Mouse (Mus musculus): ENCODE data around the gene Larp4b.

Gene Larp4b

DNA sequence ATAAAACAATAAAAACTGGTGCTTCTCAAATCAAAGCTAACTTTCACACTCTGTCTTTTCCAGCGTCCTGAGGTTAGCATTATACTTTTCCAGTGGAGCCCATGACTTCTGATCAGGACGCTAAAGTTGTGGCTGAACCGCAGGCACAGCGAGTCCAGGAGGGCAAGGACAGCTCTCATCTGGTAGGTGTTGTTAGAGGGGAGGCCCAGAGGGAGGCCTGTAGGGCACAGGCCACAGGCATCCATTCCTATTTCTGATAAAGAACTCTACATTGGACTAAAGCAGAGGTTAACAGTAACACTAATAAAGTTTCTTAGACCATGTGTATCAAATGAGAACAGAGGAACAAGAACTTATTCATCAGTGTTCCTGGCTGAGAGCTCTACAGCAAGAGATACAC is 28.4 kb downstream of the Larp4b start:
- in situ Hi-C loops (cut with MboI, MseI), result no loop called here

DNA sequence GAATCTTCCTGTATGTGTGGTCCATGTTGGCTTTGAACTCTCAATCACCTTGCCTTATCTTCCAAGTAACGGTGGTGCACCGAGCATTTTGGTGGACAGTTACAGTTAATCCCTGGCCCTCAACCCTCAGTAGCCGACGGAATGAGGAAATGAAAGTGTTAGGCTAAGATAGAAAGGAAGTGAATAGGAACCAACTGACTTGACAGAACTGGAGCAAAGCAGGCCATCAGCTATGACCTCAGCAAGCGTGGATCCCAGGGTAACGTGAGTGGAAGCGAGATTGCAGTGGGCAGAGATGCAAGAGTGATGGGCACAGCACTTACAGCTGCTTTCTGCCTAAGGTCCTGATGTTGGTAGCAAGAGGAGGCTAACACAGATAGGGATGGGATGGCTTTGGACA is 31.5 kb downstream of the Larp4b start:
- in situ Hi-C loops (cut with MboI, MseI), result no loop called here

DNA sequence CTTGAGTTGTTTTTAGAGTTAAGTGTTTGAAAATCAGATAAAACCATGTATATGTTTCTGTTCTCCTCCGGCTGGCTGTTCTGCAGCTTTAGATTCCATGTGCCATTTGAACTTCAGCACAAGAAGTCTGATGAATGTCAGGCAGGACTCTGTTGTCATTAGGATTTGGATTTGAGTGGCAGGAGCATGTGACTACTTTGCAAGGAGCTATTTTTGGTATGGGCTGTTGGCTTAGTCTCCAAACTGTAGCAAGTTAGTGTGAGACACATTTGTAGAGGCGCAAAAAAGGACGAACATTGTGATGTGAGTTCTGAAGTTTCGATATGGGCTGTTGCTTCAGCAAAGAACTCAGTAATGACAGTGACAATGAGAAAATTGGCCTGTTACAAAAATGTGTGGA is 34.0 kb downstream of the Larp4b start:
- in situ Hi-C loops (cut with MboI, MseI), result no loop called here

- in situ Hi-C loops (cut with MboI, MseI), result no loop called here
Observed at GRCm38 (mm10) chr13:9128707-9129314, 35.1 kb downstream of the Larp4b start.

DNA sequence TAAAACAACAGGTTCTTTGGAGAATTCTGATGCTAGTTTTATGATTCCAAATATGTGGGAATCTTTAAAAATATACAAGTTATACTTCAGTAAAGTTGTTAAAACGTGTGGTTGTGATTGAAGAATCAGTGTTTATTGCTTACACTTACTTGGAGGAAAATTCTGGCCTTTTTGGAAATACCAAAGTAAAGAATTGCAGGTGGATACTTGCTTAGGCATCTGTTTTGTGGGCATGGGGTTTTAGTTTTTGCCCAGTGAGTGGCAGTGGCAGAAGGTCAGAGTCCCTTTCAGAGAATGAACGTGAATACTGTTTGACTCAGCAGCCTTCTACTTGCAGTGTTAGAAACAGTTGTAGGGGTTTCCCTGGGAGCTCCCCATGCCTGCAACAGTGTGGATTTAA is 40.7 kb downstream of the Larp4b start:
- in situ Hi-C loops (cut with MboI, MseI), result no loop called here

DNA sequence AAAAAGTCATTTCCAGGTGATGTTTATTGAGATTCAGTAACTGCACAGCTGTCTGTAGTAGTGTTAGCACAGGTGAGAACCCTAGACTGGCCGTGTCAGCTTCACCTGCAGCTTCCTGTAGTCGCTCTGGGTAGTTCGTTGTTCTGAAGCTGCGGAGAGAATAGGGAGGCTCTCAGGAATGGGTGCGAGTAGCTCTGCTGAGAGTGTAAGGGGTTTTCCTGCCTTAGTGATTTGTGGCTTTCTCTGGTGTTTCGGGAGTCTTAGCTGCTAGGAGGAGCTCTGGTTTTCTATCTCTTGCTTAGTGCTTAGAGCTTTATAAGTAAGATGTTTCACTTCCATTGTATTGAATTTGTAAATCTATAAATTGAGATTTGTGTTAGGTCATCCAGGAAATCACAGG is 42.4 kb downstream of the Larp4b start:
- in situ Hi-C loops (cut with MboI, MseI), result no loop called here

GRCm38 (mm10) chr13:9136733-9137132 is 43.1 kb downstream of the Larp4b start:
- in situ Hi-C loops (cut with MboI, MseI), result no loop called here

DNA sequence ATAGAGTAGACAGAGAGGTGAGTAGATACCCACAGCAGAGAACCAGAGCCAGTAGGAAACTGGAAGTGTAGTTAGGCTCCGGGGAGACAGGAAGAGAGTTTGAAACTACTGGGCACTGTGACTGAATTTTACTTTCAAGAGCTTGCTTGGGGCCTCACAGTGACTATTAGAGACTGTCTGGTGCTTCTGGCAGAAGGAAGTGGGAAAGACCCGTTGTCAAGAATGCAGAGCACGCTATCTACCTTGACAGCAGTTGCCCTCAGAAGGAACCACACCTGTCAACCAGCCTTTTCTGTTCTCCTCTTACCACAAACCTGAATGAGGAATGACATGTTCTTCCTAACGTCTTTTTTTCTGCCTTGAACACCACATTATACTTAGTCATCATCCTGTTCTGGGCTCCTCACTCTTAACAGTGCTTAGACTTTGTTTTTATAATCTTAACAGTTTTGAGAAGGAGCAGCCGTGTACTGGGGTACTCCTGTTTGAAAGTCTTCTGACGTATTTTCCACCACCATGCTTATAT is 45.8 kb downstream of the Larp4b start:
- in situ Hi-C loops (cut with MboI, MseI), result no loop called here

GRCm38 (mm10) chr13:9140204-9140603 is 46.5 kb downstream of the Larp4b start:
- in situ Hi-C loops (cut with MboI, MseI), result no loop called here

DNA sequence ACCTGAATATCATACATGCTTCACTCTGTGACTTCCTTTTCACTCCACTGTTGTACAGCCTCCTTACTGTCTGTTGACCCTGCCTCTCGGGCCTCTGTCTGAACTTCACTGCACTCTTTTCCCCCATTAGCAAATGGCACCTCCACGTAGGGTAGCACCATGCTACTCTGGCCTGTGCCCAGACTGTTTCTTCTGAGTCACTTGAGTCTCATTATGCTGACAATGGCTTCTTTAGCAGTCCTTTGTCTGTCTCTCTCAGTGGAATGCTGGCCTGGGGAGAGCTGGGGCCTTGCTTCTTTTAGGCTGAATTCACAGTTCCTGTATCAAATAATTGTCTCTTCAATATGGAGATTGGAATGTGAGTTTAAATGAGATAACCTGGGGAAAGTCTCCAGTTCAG is 48.7 kb downstream of the Larp4b start:
- in situ Hi-C loops (cut with MboI, MseI), result no loop called here

DNA sequence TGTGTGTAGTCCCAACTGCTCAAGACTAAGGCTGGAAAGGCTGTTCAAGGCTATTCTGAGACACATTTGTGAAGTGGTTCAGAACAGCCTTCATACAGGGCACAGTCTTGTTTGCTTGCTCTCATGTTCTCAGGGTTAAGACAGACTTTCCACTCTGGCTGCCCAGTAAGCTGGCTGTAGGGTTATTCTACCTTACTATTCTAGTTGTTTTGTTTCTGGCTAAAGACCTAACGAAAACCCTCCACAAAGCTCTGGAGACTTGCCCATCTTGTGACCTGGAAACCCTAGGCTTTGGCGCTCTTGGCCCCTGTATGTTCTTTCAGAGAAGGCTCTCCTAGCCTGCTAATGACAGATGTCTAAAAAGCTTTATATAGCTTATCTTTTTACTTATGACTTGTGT is 55.1 kb downstream of the Larp4b start:
- in situ Hi-C loops (cut with MboI, MseI), result no loop called here

DNA sequence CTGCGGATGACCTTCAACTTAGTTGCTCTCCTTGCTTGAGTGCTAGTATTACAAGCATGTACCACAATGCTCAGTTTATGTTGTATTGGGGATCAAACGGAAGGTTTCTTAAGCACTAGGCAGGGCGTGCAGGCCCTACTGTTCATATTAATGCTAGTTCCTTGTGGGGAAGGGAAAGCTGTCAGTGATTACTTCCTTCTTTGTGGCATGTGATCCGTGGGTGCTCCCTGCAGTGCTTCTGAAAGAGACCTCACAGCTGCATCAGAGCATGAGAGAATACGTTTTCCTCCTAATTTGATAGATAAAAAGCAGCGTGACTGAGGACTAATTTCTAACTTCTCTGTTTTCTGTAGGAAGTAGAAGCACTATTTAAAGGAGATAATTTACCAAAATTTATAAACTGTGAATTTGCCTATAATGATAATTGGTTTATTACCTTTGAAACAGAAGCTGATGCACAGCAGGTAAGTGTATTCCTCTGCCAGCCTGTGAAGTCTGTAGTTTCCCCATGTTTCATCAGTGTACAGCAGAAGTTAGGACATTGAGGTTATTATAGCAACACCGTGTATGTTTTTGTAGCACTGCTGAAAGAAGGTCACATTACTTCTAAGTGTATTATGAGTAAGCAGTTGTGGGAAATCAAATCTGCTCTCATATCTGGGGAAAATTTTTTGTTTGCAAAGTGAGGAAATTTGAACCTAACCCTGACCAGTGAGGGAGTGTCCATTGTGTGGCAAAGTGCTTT is 56.0 kb downstream of the Larp4b start:
- in situ Hi-C loops (cut with MboI, MseI), result no loop called here

DNA sequence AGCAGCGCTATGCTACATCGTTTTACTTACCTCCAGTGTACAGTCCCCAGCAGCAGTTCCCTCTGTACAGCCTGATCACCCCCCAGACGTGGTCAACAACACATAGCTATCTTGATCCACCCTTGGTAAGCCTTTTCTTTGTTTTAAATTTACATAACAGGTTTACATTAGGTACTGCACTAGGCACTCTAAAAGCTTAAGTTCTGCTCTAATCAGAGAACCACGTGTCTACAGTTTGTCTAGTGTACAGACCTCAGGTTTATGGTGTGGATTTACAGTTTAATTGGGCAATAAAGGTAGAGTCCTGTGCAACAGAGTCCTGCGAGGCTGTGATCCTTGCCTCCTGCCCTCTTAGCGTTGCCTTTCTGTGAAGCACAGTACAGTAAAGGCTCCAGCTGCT is 57.4 kb downstream of the Larp4b start:
- in situ Hi-C loops (cut with MboI, MseI), result no loop called here

GRCm38 (mm10) chr13:9151619-9152018 is 57.9 kb downstream of the Larp4b start:
- in situ Hi-C loops (cut with MboI, MseI), result no loop called here

DNA sequence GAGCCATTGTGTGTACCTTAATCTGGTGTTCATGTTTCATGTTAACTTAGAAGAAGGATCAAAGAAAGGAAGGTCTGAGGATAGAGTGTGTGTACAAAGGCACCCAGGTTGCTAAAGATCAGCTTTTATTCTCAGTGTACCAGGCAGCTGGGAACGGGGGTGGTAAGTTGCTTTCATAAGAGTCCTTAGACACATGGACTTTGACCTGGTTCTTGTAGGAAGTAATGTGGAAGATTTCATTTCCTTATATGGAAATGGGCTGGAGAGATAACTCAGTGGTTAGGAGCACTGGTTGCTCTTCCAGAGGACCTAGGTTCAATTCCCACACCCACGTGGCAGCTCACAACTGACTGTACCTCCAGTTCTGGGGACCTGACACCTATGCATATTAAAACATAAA is 58.6 kb downstream of the Larp4b start:
- in situ Hi-C loops (cut with MboI, MseI), result no loop called here

- in situ Hi-C loops (cut with MboI, MseI), result no loop called here
Observed at GRCm38 (mm10) chr13:9153803-9154202, 60.1 kb downstream of the Larp4b start.

GRCm38 (mm10) chr13:9159282-9159681 is 65.6 kb downstream of the Larp4b start:
- in situ Hi-C loops (cut with MboI, MseI), result no loop called here

- in situ Hi-C loops (cut with MboI, MseI), result no loop called here
Observed at GRCm38 (mm10) chr13:9162888-9163287, 69.2 kb downstream of the Larp4b start.

GRCm38 (mm10) chr13:9167842-9168241 is 74.2 kb downstream of the Larp4b start:
- in situ Hi-C loops (cut with MboI, MseI), result no loop called here

- in situ Hi-C loops (cut with MboI, MseI), result no loop called here
Observed at GRCm38 (mm10) chr13:9169616-9170015, 75.9 kb downstream of the Larp4b start.

DNA sequence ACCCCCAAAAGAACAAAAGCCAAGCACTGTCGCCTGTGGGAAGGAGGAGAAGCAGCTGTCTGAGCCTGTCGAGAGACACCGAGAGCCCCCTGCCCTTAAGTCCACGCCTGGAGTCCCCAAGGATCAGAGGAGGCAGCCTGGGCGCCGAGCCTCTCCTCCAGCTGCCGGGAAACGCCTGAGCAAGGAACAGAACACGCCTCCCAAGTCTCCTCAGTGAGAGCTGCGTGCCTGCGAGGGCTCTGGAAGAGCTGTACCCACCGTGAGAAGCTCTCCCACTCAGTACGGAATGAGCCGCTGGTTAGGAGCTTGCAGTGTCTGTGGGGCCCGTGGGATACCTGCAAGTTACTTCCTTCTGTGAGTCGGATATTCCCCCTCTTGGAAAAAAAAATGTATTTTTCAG is 77.0 kb downstream of the Larp4b start:
- in situ Hi-C loops (cut with MboI, MseI), result no loop called here

GRCm38 (mm10) chr13:9173414-9173813 is 79.7 kb downstream of the Larp4b start:
- in situ Hi-C loops (cut with MboI, MseI), result no loop called here

GRCm38 (mm10) chr13:9175171-9175570 is 81.5 kb downstream of the Larp4b start:
- in situ Hi-C loops (cut with MboI, MseI), result no loop called here
